Mouse (Mus musculus): ENCODE results near the gene Clasrp.
A peak's percentile ranks its signal among the peaks of the same experiment; 100 is the strongest.

Gene Clasrp

DNA sequence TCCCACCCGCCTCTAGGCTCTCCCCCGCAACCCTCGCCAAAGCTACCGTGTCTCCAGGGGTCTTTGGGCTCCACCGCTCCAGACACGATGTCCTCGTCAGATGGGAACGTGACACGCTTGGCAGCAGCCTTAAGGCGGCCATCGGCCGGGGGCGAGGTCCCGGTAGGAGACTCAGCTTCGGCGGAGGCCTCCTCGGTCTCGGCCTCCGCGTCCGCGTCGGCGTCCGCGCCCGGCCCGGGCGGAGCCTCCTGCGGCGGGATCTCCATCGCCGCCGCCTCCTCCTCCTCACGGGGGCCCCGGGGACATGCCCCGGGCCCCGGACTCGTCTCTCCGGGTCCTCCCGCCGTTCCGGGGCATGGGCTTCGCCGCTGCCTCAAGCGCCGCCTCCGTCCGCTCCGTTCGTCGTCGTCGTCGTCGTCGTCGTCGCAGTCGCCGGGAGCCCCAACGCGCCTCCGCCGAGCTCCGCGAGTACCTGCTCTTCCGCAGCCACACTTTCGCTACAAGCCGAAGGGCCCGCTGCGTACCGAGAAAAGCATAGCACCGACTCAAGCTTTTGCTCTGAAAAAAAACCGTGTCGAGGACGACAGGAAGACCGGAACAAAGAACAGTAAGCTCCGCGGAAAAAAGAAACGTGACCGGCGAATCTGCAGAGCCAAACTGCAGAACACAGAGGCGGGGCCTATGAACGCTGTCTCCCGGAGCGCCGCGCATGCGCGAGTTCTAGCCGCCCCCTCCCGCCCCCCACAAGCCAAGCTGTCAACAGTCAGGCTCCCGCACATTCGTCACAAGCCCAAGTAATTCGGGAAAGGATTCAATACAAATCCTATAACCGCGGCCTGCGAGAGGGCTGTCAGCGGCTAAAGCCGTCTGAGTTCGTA is 42.3 kb downstream of the Clasrp start:
- DNase-seq = peak; percentile 87

DNA sequence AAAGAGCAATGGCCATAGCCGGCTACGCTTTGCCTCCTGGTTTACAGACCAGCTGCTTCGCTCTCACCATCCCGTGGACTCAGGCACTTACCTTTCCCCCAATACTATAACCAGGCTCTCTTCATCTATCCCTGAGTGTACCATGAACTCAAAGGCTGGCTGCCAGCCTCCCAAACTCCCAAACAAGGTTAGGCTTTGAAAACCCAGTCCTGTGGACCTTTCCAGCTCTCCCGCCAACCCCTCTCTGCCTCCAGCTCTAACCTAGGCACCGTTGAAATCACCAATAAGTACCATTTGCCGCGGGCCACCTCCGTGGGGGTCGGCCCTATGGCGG is 42.9 kb downstream of the Clasrp start:
- no peak for DNase-seq

DNA sequence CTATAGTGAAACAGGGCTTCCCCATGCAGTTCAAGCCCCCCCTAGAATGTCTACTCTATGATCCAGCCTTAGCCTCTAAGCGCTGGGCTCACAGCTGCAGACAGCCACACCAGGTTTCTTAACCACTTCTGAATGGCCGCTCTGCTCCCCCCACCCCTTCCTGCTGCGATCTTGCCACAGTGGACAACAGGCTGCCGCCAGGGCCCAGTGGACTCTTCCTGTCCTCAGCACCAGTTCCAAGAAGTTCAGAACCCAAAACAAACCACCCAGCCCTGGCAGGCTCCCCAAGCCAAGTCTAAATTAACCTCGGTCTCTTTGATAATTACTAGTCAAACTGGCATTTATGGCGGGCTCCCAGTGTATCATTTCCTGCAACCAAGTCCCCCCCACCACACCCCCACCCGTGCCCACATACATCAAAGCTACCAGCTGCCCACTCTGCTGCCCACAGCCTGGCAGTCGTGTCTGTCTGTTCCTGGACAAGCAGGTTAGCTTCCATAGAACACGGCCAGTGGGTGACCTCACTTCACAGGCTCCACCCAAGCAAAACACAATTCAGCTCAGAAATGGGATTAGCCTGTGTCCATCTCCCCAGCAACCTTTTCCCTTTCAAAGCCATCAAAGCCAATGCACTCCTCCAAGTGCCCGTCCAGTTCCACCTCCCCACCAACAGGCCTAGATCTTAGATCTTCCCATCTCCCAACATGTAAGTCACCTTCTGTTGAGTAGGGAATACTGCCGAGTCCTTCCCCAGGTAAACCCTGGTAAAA is 43.6 kb downstream of the Clasrp start:
- DNase-seq = no peak

DNA sequence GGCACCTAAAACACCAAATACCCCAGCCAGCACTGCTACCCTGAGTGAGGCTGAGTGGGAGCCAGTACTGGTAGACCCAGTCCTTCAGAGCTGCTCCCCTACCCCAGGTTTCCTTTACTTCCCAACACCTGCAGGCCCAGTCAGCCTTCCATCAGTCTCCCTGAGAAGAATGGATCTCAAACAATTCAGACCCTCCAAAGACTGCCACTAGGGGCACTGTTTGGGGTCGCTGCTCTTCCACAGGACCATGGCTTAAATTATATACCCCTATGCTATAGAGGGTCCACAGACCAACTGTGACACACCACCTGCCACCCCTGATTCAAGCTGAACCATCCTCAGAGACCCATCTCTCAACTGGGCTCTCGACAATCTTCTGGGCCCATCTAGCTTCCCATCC is 45.3 kb downstream of the Clasrp start:
- DNase-seq = no peak

DNA sequence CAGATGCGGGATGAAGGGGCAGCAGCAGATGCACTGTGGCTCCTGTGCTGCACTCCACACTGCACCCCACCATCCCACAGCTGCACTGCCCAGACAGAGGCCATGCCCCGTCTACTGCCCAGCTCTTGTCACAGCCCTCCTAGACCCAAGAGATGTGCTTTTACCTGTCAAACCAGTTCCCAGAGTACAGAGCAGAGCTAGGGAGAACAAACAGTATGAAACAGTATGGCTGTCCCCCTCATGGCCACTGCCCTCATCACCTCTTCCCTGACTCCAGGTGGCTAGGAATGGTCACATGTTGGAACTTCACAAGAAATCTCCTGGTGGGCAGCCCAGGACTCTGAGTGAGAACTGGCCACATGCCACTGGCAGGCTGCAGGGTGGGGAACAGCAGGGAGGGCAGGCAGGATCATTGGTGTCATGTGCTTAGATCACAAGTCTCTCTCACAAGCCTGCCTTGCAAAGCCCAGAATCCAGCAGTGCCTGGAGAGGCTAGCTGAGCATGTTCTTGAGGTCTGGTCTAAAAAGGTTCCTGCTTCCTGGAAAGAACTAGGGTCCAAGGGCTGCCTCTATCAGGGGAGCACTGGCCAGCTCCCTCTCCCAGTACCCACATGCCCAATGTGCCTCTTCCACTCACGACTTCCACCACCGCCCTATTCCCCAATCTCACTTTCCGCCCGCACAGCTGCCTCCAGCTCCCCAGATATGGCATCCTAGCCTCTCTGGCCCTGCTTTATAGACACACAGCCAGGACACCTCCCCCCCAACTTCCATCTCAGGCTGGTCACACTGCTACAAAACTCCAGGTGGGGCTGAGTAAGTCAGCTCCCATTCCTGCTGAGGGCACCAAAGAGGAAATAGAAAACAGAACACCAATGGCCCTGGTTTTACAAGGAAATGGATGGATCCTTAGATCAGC is 46.0 kb downstream of the Clasrp start:
- DNase-seq = no peak

DNA sequence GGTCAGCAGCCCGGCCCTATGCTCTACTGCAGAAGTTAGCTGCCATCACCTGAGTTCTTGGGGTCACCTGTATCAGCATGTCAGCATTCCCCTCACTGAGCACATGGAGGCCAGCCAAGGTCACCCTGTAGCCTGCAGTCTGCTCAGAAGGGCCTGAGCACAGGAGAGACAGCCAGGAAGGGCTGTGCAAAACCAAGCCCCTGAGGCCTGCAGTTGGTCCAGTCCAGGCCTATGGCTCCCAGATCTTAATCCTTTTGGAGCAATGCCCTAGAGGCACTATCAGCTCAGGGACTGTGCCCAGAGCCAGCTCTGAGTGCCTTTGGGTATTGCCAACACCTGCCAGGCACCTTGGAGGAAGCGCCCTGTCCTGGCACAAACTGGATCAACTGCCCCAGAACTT is 47.2 kb downstream of the Clasrp start:
- DNase-seq = no peak

DNA sequence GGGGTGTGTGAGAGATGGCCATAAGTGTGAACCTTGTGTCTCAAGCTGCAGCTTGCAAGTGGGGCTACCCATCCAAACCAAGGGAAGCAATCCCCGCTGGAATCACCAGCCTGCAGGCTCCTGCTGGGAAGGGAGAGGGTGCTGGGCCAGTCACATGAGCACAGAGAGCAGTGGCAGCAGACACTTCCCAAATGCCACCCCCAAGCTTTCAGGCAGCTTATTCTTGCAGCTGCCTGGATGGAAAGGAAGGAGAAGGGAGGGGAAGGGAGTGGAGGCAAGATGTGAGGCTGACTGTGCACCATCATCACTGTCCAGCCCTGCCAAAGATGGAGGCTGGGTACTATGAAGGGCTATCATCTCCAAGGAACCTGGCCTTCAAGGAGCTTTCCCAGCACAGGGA is 50.1 kb downstream of the Clasrp start:
- DNase-seq = no peak

DNA sequence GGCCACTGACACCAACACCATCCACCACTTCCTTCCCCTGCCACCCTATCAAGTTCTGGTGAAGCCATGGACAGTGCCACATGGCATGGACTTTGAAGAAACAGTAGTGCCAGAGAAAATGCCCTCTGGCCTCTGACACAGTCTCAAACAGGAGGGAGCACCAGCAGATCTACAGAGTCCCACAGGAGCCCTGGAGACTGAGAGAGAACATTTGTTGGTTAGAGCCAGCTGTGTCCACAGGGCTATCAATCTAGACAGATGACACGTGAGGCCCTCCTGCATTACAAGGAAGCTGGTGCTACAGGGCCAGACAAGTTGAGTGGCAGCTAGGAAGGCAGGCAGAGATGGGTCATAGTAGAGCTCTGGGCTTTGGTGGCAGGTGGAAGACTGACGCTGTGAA is 51.8 kb downstream of the Clasrp start:
- DNase-seq = no peak

DNA sequence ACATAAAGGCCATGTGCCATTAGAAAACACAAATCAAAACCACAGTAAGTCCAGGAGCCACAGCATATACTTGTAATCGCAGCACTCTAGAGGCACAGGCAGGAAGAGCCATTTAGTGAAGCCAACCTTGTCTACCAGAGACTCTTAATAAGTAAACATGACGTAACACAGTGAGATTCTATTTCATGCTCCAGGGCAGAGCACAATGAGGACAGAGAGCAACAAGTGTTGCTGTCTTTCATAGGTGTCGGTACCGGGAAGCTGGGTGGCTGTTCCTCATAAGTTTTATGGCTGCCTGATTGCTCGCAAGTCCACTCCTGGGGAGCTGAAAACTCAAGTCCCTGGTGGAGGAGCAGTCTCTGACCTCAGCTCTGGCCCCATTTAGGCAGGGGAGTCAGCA is 52.7 kb downstream of the Clasrp start:
- no peak for DNase-seq

DNA sequence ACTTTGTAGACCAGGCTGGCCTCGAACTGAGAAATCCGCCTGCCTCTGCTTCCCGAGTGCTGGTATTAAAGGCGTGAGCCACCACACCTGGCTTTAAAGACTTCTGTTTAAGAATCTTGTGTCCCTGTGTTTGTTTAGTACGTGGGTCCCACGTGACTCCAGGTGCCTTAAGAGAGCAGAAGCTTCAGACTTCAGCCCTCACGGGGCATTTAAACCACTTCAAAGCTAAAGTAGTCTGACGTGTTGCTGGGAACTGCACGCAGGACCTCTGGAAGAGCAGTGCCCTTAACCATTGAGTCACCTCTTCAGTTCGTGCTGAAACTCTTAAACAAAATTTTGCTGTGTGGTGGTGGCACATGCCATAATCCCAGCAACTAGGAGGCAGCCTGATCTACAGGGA is 54.9 kb downstream of the Clasrp start:
- no peak for DNase-seq

DNA sequence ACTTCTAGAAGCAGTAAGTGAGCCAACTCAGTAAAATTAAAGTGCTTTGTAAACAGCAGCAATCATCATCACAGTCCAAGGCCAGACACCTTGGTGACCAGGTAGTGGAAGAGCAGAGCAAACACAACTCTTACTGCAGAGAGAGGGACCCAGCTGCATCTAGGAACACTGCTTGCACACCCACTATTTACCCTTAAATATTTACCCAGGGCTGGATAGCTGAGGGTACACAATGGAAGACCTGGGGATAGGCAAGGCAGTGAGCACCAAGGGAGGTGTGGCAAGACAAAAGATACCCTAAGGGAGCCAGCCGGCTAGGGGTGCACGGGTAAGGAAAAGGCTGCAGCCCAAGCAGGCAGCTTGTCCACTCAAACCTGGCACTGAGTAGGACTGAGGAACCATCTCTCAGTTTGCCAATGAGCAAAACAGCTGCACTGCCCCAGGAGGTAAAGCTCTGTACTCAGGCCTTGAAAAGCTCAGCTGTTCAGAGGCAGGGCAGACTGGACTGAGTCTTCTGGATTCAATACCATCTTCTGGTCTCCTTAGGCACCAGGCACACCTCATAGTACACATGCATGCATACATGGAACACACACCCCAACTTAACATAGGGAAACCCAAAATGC is 56.8 kb downstream of the Clasrp start:
- DNase-seq = no peak

DNA sequence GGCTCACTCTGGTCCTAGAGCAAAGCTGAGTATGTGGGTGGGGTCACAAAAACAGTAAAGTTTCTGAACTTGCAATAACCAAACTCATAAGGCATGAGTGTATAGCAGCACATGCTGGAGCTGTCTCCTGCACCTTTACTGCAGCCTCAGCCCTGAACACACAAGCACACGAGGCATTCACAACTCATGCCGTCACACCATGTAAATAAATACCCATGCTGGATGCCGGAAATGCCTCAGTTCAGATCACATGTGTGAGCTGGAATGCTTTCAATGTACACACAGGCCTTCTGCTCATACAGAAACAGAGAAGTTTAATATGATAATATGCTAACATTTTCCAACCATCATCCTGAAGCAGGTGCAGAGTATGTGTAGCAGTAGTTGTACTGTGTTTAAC is 58.3 kb downstream of the Clasrp start:
- DNase-seq = no peak

DNA sequence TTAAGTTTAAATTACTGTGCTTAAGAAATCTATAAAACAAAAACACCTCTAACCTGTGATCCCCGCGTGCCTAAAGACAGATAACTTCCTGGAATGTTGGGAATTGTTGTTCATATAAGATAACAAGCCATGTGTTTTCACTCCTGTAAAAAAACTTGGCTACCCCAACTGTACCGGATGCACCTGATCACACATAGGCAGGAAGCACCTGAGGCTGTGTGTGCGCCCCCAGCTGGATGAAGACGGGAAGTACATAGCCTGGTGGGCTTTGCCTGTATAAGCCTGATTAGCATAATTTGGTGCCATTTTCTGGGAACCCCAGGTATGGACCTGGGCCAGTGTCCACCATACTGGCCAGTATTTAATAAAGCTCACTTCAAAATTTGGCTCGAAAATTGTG is 60.7 kb downstream of the Clasrp start:
- no peak for DNase-seq

DNA sequence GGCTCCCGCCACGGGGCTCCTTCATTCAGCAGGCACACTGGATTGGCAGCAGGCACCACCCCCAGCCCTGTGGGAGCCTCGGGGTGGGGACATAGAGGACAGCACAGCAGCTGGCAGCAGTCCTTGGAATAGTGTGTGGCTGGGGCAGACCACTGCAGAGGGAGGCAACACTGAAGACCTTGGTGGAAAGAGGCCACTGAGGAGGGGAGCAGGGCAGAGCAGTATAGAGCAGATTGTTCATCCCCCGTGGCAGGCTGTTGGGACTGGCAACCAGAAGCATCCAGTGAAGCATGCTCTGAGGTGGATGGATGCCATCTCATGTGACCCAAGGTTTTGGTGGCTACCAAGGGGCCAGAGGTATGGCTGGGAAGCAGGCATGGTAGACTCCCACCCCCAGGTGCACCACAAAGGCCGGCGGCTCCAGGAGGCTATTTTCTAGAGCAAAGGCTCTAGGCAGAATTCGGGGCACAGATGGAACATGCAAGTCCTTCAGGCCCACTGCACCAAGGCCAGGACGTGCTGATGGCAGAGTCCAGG is 62.1 kb downstream of the Clasrp start:
- DNase-seq = peak; percentile 62

DNA sequence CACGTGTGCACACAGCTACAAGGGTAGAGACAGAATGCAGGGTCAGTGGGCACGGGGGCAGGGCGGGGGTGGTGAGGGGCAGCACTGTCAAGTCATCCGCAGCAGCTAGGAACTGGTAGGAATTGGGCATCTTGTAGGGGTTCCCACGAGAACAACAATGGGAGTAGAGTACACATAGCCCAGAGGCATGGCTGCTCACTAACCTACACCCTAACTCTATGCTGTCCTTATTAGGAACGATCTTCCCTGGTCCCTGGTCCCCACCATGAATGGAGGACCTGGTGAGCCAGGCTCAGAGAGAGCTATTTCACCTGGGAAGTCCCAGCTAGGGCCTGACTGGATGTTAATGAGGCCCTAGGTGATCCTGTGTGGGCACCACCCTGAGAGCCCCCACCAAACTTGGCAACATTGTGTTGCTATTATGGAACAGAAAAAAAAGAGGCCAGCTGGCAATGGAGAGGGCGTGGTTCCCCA is 62.6 kb downstream of the Clasrp start:
- DNase-seq = no peak

DNA sequence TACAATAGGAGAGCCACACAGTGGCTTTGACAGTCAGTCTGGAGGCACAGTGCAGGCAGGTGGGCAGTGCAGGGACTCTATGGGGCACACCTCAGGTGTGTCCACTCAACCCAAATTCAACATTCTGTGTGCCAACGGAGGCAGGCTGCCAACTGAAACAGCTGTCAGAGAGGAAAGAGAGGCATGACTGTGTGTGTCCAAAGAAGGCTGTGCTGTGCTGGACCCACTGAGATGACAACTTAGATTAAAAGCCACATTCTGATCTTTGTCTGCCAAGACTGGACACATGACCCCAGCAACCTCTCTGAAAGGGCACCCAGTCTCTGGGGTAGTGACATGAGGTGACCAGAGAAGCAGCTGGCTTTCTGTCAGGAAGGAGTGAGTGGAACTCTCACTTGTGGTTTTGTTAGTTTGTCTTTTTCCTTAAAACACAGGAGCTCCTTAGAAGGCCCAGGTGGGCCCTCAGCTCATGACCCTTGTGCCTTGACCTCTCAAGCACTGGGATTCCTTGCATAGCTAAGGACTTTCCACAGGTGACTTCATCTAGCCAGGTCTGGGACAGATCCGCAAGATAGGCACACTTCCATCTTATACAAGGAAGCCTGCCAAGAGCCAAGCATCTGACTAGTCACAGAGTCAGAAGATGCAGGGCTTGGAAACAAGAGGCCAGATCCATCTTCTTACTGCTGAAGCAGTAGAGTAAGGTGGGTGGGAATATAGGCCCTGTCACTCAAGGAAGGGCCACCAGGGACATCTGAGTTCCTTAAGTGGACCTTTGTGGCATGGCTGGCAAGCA is 63.3 kb downstream of the Clasrp start:
- no peak for DNase-seq

DNA sequence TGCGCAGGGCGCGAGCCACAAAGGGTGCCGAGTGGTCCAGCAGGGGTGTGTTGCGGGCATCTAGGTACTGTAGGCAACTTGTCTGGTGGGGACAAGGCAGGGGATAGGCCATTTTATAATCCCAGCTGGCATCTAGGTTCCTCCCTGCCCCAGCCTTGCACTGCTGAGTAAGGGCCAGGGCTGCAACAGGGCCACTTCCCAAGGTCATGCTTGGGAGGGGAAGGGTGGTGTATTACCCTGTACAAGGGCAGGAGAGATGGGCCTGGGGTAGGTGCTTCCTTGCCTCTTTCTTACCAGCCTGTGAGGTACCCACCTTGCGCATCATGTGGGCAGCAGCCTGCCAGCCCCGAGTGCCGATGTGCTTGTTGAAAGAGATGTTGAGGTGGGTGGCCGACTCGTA is 69.6 kb downstream of the Clasrp start:
- DNase-seq = no peak

DNA sequence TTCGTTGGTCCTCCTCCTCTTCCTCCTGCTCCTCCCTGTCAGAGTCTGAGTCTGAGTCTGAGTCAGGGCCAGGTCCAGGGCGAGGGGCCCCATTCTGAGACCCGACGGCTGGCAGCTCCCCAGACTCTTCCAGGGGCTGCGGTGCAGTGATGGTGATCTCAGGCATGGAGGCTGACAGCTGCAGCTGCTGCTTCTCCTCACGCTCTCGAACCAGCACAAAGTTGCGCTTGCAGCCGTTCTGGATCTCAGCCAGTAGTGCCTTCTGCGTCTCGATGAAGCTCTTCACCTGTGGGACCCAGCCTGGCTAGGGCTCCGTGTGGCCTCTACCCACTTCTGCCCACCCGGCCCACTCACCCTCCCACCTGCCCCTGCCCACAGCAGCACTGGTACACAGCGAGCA is 72.0 kb downstream of the Clasrp start:
- DNase-seq = no peak

DNA sequence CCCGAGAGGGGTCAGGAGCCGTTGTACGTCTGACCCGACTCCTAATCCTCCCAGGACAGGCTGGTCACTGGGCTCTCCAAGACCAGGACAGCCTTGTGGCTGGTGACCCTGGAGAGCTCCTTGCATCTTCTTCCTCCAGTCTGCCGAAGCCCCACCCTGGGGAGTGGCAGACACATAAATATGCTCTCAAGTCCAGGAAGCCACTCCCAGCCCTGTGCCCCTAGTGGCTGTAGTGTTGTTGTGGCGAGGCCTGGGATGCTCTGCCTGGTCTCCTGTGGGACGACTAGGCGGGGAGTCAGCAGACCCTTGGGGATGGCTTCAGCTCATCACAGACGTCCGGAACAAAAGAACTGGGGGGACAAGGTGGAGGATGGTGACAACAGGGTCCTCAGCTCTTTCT is 73.2 kb downstream of the Clasrp start:
- DNase-seq = no peak
